Mouse (Mus musculus) kidney, postnatal 25 days (tissue): Measurements from ENCODE around the gene Olfr1391.
"Not testable (repeated sequence)": the region's sequence is repeated elsewhere in the genome, so short reads cannot be mapped to it uniquely, and the experiment has no call there.

Source experiments
- DNase-seq, 2 experiments: peaks; one replicate each; pipeline ENCODE4 v3.0.0; 2021; ENCODE audit warnings: mixed read lengths in 2 of 2

The Olfr1391 gene

GRCm38 (mm10) chr11:49322442-49322841 is at the start of gene Olfr1391:
TSS of gene Olfr1391 (plus strand) at chr11:49322742.
- DNase-seq: no peak

- no peak for DNase-seq
These were observed 48.6 kb upstream of the Olfr1391 start for GRCm38 (mm10) chr11:49273834-49274519.

- no peak for DNase-seq
These were observed 44.3 kb upstream of the Olfr1391 start, which contains the start of gene Olfr1393 for GRCm38 (mm10) chr11:49278222-49278621. TSS of gene Olfr1393 (plus strand) at chr11:49278304.

GRCm38 (mm10) chr11:49284982-49285381 is 37.6 kb upstream of the Olfr1391 start, which contains the start of gene Olfr1392:
TSS of gene Olfr1392 (plus strand) at chr11:49285282.
- not testable (repeated sequence) for DNase-seq

- no peak for DNase-seq
These were observed 35.3 kb upstream of the Olfr1391 start for GRCm38 (mm10) chr11:49287251-49287650.

- DNase-seq: no peak
These were observed 29.8 kb upstream of the Olfr1391 start for GRCm38 (mm10) chr11:49292777-49293176.

GRCm38 (mm10) chr11:49304441-49304840 is 18.1 kb upstream of the Olfr1391 start, which contains the start of gene Olfr10:
TSS of gene Olfr10 (plus strand) at chr11:49304741.
- DNase-seq: no peak

GRCm38 (mm10) chr11:49308547-49308946 is 14.0 kb upstream of the Olfr1391 start:
- DNase-seq: not testable (repeated sequence)

GRCm38 (mm10) chr11:49326726-49327125 is 4.2 kb downstream of the Olfr1391 start:
- no peak for DNase-seq

GRCm38 (mm10) chr11:49329686-49330085 is 7.1 kb downstream of the Olfr1391 start:
- no peak for DNase-seq

- no peak for DNase-seq
These were observed 12.3 kb downstream of the Olfr1391 start, which contains the start of gene Olfr1390 for GRCm38 (mm10) chr11:49334888-49335287. TSS of gene Olfr1390 (plus strand) at chr11:49335188.

- no peak for DNase-seq
These were observed 14.7 kb downstream of the Olfr1391 start for GRCm38 (mm10) chr11:49337150-49337832.
